Mouse (Mus musculus) erythroid progenitor cell, adult 5-6 weeks (primary cell): ENCODE measurements around the gene Itga6. TPM values are rescaled to one million over a fixed set of nuclear protein-coding genes. Genes with fewer than 3 reads are reported as not detected.

Source experiments
- ATAC-seq: replicated peaks from 2 replicates; pipeline ENCODE4 v1.8.0; 2016; ENCODE audit warnings: moderate number of reproducible peaks, mild to moderate bottlenecking, moderate TSS enrichment, inconsistent platforms; ENCODE audit not compliant: poor library complexity, low FRiP score, severe bottlenecking
- total RNA-seq, 2 experiments: library from RNA; stranded (forward) in 1 of 2; stranded (reverse) in 1 of 2; fragments of 150-400 nt in 1 of 2; fragments of 186-747, 209-891 nt in 1 of 2; gene quantifications; 2 replicates each; pipeline versions ENCODE4 v1.2.3 to v1.2.4; 2015 to 2017; ENCODE audit warnings: low replicate concordance in 2 of 2

Itga6 gene
- total RNA-seq, 2 experiments from 2014 or later, result 3.6 to 9.6 TPM

GRCm38 (mm10) chr2:71758591-71759531, 13.4 kb downstream of the Itga6 start:
- no peak for ATAC-seq

GRCm38 (mm10) chr2:71760091-71760490, 14.7 kb downstream of the Itga6 start:
- ATAC-seq, result no peak

- no peak for ATAC-seq
Observed at GRCm38 (mm10) chr2:71761081-71761480, 15.7 kb downstream of the Itga6 start.

DNA sequence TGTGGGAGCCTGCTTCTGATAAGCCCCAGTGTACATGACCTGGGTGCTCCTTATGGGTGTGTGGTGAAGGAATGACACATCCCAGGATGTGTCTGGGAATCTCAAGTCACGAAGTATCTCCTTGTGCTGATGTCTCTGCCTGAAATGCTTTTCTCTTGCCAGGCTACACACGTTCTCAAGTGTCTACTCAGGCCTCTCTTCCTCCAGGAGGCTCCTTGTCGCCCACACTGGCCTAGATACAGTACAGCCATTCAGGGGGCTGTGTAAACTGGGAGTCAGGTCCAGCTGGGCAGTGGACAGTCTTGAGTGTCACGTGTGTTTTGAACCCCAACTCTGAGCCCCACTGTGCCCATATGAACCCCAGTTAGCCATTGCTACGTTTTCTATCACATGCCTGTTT, 19.1 kb downstream of the Itga6 start:
- no peak for ATAC-seq

DNA sequence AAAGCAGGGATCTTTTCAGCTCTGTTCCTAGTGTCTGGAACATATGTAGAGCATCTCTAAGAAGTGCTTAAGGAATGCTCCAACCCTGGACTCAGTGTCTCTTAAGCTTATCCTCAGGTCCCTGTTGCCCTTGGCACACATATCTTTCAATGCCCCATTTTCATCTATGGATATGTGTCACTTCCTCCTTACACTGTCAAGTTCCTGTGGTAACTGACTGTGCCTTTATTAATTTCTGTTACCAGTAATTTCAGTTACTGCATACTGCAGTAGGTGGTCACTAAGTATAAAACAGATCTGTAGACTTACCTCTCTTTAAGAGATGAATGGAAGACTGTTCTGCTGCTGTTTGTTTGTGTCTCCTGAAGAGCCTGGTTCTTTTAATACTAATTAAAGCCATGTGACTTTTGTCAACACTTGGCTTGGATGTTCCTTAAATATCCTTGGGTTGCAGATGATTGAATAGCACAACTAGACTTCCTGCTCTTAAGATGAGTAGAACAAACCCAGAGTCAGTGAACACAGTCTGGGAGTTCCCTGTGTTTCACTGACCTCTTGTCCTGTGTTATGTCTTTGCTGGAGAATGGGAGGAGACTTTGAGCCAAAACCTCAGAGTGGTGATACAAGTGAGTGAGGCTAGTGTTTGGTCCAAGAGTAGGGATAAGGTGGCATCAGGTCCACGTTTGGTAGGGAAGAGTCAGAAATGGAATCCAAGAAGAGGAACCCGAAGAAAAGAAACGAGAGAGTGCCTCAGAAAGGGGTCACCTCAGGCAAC, 19.7 kb downstream of the Itga6 start:
- ATAC-seq, result no peak

GRCm38 (mm10) chr2:71766007-71766406, 20.6 kb downstream of the Itga6 start:
- ATAC-seq, result no peak

- no peak for ATAC-seq
Observed at GRCm38 (mm10) chr2:71767019-71767610, 21.7 kb downstream of the Itga6 start.

GRCm38 (mm10) chr2:71771762-71772161, 26.3 kb downstream of the Itga6 start:
- ATAC-seq, result no peak

DNA sequence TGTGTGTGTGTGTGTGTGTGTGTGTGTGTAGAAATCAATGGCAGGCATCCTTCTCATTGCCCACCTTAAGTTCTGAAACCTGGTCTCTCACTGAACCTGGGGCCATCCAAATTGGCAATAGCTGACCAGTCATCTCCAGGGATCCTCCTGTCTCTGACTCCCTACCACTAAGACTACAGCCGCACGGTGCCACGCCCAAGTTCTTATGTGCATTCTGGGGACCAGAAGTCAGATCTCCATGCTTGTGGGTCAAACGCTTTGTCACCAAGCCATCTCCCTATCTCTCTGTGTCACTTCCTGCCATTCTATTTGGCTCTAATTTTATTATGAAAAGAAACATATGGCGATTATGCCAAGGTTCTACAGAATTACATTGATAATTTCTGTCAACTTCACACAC, 28.3 kb downstream of the Itga6 start:
- ATAC-seq, result no peak

- ATAC-seq, result no peak
Observed at GRCm38 (mm10) chr2:71774246-71774951, 29.0 kb downstream of the Itga6 start.

GRCm38 (mm10) chr2:71775201-71775611, 29.8 kb downstream of the Itga6 start:
- no peak for ATAC-seq

GRCm38 (mm10) chr2:71779266-71779888, 34.0 kb downstream of the Itga6 start:
- ATAC-seq, result no peak

GRCm38 (mm10) chr2:71780016-71780415, 34.6 kb downstream of the Itga6 start:
- no peak for ATAC-seq

GRCm38 (mm10) chr2:71785260-71785659, 39.8 kb downstream of the Itga6 start:
- no peak for ATAC-seq

DNA sequence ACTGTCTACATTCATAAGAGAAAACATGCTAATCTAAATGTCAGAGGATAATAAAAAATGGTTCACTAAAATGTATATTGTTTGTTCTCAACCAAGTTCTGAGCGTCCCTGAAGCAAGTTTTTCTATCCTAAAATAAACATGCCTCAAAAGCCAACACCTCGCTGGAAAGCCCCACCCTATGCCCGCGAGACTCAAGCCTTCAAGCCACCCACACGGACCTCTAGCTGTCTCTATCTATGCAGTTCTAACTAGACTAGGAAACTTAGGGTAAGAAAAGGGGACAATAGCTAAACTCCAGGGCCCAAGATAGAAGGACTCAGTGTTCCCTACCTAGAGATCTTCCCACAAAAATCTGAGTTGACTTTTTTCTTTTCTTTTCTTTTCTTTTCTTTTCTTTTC, 40.6 kb downstream of the Itga6 start:
- ATAC-seq, result no peak

DNA sequence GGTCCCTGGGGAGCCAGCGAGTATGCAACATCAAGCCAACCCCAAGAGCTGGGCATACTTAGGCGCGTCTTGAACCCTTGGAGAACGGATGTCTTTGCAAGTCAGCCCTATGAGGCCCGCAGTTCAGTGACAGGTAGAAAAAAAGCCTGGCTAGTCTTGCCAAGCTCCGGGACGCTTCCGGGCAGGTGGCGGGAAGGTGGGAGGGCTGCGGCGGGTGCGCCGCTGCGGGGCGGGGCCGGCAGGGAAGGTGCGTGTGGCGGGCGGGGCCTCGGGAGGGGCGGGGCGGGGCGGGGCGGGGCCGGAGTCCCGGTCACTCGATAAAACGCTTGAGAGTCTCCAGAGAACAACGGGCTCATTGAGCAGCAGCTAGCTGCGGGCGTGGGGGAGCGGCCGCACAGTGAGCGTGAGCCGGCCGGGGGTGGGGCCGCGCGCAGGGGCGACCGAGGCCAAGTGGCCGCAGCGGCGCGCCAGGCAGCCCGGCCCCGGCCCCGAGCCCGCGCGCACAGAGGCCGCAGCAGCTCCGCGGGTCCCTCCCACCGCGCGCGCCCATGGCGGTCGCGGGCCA, 41.3 kb downstream of the Itga6 start:
- ATAC-seq, result peak; percentile 73; the same call in 1 of the 2 replicates

DNA sequence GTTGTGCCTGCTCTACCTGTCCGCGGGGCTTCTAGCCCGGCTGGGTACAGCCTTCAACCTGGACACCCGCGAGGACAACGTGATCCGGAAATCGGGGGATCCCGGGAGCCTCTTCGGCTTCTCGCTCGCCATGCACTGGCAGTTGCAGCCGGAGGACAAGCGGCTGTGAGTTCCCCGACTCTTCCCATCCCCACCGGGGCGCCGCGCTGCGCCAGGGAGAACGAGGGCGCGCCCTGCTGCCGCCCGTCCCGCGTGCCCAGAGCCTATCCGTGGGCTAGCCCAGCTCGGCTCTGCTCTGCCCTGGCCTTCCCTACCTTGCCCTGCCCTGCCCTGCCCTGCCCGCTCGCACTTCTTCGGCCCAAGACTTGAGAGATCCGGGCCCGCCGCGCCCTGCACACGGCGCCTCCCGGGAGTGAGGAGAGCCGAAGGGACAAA, 41.8 kb downstream of the Itga6 start:
- peak; percentile 69 for ATAC-seq

GRCm38 (mm10) chr2:71787591-71788460, 42.4 kb downstream of the Itga6 start:
- ATAC-seq, result peak; percentile 21; the same call in 1 of the 2 replicates
